Mouse (Mus musculus) hematopoietic multipotent progenitor cell, adult 10-12 weeks (in vitro differentiated cells): Measurements from ENCODE around the gene Csf2. TPM values are rescaled to one million over a fixed set of nuclear protein-coding genes. Genes with fewer than 3 reads are reported as not detected.

ENCODE experiments used
- polyA plus RNA-seq: library from polyadenylated mRNA; stranded (reverse); fragments of >175 nt; gene quantifications from 2 replicates; pipeline ENCODE4 v1.2.3, GENCODE M21; 2012; ENCODE audit warnings: low replicate concordance

Gene Csf2
- not detected in 2 replicates for polyA plus RNA-seq

DNA sequence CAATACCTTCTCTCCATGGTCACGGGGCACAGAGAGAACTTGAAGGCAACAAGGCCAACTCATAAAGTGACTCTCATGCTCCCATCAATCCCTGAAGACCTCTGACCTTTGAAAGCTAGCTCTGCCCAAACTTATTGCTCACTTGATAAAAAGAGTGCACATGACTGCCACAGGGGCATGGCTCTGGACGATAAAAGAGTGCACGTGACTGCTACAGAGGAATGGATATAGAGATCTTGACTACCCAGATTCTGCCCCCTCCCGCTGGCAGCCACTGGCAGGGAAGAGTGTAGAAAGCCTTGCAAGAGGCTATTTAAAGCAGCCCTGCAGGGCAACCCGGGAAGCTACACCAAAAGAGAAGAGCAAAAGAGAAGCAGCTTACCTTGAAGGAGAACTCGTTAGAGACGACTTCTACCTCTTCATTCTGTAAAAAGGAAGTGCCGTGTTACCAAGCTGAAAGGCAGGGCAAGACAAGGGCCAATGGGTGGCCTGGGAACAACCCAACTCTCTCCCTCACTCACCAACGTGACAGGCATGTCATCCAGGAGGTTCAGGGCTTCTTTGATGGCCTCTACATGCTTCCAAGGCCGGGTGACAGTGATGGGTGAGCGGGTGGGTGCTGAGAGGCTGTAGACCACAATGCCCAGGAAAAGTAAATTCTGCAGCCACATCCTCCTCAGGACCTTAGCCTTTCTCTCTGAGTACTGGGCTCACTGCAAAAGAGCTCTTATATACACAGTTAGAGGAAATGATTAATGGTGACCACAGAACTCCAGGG, at the start of gene Csf2:
Gene Csf2 (minus strand): TSS at position 728 of the 778 bp plus-strand sequence.

DNA sequence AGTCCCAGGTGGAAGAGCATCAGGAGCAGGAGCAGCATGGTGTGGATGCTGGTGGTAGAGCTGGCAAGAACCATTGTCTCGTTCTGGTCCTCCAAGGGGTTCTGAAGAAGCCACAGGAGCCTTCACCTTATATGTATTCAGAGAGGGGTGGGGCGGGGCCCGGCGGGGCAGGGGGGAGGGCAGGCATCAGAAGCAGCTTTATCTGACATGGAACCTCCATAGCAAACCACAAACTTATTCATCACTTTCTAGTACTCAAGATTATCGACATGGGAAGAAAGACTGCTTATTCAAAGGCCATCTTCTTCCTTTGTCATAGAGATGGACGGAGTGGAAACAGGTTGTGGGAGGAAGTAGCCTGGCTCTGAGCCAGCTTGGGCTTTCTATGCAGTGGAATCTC, 17.7 kb upstream of the Csf2 start, which contains the start of gene Il3:
Gene Il3 (minus strand): TSS at position 101 of the 400 bp plus-strand sequence.

Other genes starting within 250 kb of the Csf2 start
- 2.5 and 6.1 TPM in 2 replicates for gene Slc22a4, start 221.6 kb downstream of the Csf2 start, polyA plus RNA-seq
- gene Pdlim4, start 180.7 kb downstream of the Csf2 start, polyA plus RNA-seq: 17.4 and 24.0 TPM in 2 replicates
- 0.14 and 0.29 TPM in 2 replicates for gene P4ha2, start 149.6 kb downstream of the Csf2 start, polyA plus RNA-seq
- gene Il3, start 17.6 kb upstream of the Csf2 start, polyA plus RNA-seq: not detected in 2 replicates
- gene Acsl6, start 54.1 kb upstream of the Csf2 start, polyA plus RNA-seq: 1.8 TPM in 1 of 2 replicates, not detected in the other
- not detected in 2 replicates for gene Meikin, start 121.0 kb upstream of the Csf2 start, polyA plus RNA-seq
- gene Fnip1, start 188.5 kb upstream of the Csf2 start, polyA plus RNA-seq: 2.1 and 2.3 TPM in 2 replicates